Mouse (Mus musculus): ENCODE data around the gene Msl2.

DNA sequence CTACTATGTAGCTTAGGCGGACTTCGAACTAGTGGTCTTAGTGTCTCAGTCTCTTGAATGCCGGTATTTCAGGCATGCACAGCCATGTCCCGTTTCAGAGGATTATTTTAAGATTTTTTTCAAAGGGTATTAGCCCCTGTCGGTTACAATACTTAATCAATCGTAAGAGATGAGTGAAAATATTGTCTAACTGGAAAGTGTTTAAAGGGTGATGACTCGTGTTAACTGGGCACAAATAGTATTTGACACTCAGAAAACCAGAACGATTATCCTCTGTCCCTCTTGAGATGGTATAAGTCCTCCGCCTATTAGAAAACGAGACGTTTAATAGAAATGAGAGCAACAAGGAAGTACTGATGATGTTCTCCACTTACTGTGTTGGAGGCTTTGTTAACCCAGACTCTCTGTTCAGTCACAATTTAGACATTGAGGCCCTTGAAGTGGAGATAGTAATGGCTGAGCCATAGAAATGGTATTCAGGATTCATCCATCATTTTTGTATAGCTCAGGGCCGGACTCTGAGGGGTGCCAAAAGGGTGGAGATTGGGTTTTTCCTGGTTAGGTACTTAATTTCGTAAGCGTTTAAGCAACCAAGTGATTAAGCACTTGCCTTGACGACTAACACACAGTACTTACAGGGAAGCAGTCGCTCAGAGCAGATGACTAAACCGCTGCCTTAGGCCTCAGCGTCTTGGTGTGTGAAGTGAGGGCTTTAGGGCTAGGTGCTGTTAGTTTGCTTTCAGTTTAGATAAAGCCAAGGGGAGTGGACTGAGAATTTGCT, 2.4 kb downstream of the Msl2 start:
- no peak for TF ChIP-seq EP300 (optimal IDR thresholded peaks at IDR 0.05)
- no peak for TF ChIP-seq CTCF (IDR thresholded peaks at IDR 0.05; ENCODE audit: low read depth)
